Comparison of ENCODE assay signal across 8 mouse cellular contexts in the genomic region with DNA sequence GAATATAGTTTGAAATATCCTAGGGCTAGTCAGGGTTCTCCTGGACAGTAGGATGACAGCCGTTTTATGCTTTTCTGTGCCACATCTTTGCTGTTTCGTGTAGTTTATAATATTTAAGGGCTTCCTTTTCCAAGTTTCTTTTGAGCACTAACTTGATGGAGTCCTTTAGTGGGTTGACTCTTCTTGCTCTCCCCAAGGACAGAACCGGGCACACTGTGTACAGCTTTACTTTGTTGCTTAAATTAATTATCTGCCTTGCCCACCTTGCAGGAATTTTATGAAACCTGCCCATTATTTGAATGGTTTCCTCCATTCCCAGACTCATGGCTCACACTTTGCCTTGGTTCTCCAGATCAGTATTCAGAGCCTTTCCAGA. TPM values are rescaled to one million over a fixed set of nuclear protein-coding genes. Genes with fewer than 3 reads are reported as not detected.
DNase-seq lines count a peak whose midpoint lies in the region; ATAC-seq lines count a peak whose summit lies in the region.

No protein-coding gene starts in this region.

- no peaks in the 10 kb centered on the region for H3K27me3 ChIP-seq in kidney, embryonic 16.5 days (ENCODE audit: insufficient read depth, low read length)
- H3K27me3 ChIP-seq in embryonic facial prominence, embryonic 11.5 days (ENCODE audit: control insufficient read depth, insufficient read depth, low read length), result no peaks in the 10 kb centered on the region
- no peaks in the 10 kb centered on the region for H3K27me3 ChIP-seq in hindbrain, embryonic 16.5 days (replicated peaks; ENCODE audit: control insufficient read depth, insufficient read depth, low read length)
- no peaks in the 10 kb centered on the region for H3K27me3 ChIP-seq in midbrain, embryonic 15.5 days (replicated peaks)

- 14% methylated on average over 3 of the region's 3 CpGs for WGBS in kidney, embryonic 16.5 days
- 19% methylated on average over 3 of the region's 3 CpGs for WGBS in embryonic facial prominence, embryonic 11.5 days
- WGBS in hindbrain, embryonic 16.5 days, result 14% methylated on average over 3 of the region's 3 CpGs
- 16% methylated on average over 3 of the region's 3 CpGs for WGBS in midbrain, embryonic 15.5 days

- H3K27ac ChIP-seq in kidney, embryonic 16.5 days (ENCODE audit: low read length), result peak overlapping the region; percentile 90; the same call in 1 of the 2 replicates
- no peak overlapping the region for H3K27ac ChIP-seq in embryonic facial prominence, embryonic 11.5 days (replicated peaks; ENCODE audit: low read depth, low read length)
- H3K27ac ChIP-seq in hindbrain, embryonic 16.5 days (ENCODE audit: low read depth, low read length), result peak overlapping the region; percentile 69
- peak overlapping the region; percentile 75 for H3K27ac ChIP-seq in midbrain, embryonic 15.5 days

- no peak for DNase-seq in kidney, adult 18-20 months
- DNase-seq in embryonic facial prominence, embryonic 11.5 days (ENCODE audit: low spot score), result no peak
- DNase-seq in MN1 (ENCODE audit: low spot score), result no peak
- DNase-seq in adrenal gland, adult 8-10 months, result no peak
- DNase-seq in kidney, postnatal 14 days, result no peak

- ATAC-seq in kidney, embryonic 16.5 days (ENCODE audit: low FRiP score, low TSS enrichment), result peak; percentile 16
- peak; percentile 49 for ATAC-seq in embryonic facial prominence, embryonic 11.5 days (replicated peaks; ENCODE audit: insufficient number of reproducible peaks, low FRiP score, low TSS enrichment, low read depth)
- ATAC-seq in hindbrain, embryonic 16.5 days, result no peak; the same call in 1 of the 2 replicates
- peak; percentile 46; the same call in 1 of the 2 replicates for ATAC-seq in midbrain, embryonic 15.5 days (replicated peaks)

- peaks cover 12% of the 10 kb centered on the region; the same call in 1 of the 2 replicates for H3K4me1 ChIP-seq in kidney, embryonic 16.5 days (ENCODE audit: insufficient read depth, low read length)
- H3K4me1 ChIP-seq in embryonic facial prominence, embryonic 11.5 days (ENCODE audit: control insufficient read depth, insufficient read depth, low read length), result no peaks in the 10 kb centered on the region
- peaks cover 8% of the 10 kb centered on the region; the same call in 1 of the 2 replicates for H3K4me1 ChIP-seq in hindbrain, embryonic 16.5 days (ENCODE audit: control insufficient read depth, insufficient read depth, low read depth, low read length)
- peaks cover 15% of the 10 kb centered on the region for H3K4me1 ChIP-seq in midbrain, embryonic 15.5 days

- peaks cover 31% of the 10 kb centered on the region for H3K36me3 ChIP-seq in kidney, embryonic 16.5 days (ENCODE audit: insufficient read depth, low read length)
- peaks cover 12% of the 10 kb centered on the region for H3K36me3 ChIP-seq in embryonic facial prominence, embryonic 11.5 days (replicated peaks; ENCODE audit: control insufficient read depth, insufficient read depth, low read depth, low read length)
- peaks cover 14% of the 10 kb centered on the region for H3K36me3 ChIP-seq in hindbrain, embryonic 16.5 days (ENCODE audit: control insufficient read depth, insufficient read depth, low read length)
- peaks cover 9% of the 10 kb centered on the region; the same call in 1 of the 2 replicates for H3K36me3 ChIP-seq in midbrain, embryonic 15.5 days (replicated peaks)

- peak overlapping the region; percentile 70 for H3K4me3 ChIP-seq in kidney, embryonic 16.5 days (ENCODE audit: low read length)
- peak overlapping the region; percentile 73 for H3K4me3 ChIP-seq in embryonic facial prominence, embryonic 11.5 days (ENCODE audit: low read depth, low read length)
- H3K4me3 ChIP-seq in hindbrain, embryonic 16.5 days (ENCODE audit: low read length), result peak overlapping the region; percentile 78
- peak overlapping the region; percentile 85 for H3K4me3 ChIP-seq in midbrain, embryonic 15.5 days

- no peaks in the 10 kb centered on the region for H3K9me3 ChIP-seq in kidney, embryonic 16.5 days (ENCODE audit: low read length)
- H3K9me3 ChIP-seq in embryonic facial prominence, embryonic 11.5 days (replicated peaks; ENCODE audit: control insufficient read depth, low read length), result no peaks in the 10 kb centered on the region
- H3K9me3 ChIP-seq in hindbrain, embryonic 16.5 days (ENCODE audit: control insufficient read depth, low read length), result no peaks in the 10 kb centered on the region
- no peaks in the 10 kb centered on the region for H3K9me3 ChIP-seq in midbrain, embryonic 15.5 days

- H3K4me2 ChIP-seq in kidney, embryonic 16.5 days (replicated peaks; ENCODE audit: low read depth, low read length), result peak overlapping the region; percentile 78
- H3K4me2 ChIP-seq in embryonic facial prominence, embryonic 11.5 days (ENCODE audit: low read depth, low read length), result peak overlapping the region; percentile 22
- peak overlapping the region; percentile 90 for H3K4me2 ChIP-seq in hindbrain, embryonic 16.5 days (ENCODE audit: low read length)
- H3K4me2 ChIP-seq in midbrain, embryonic 15.5 days, result peak overlapping the region; percentile 98

- H3K9ac ChIP-seq in kidney, embryonic 16.5 days (replicated peaks; ENCODE audit: low read length), result peak overlapping the region; percentile 83
- H3K9ac ChIP-seq in embryonic facial prominence, embryonic 11.5 days (replicated peaks; ENCODE audit: low read length), result no peak overlapping the region; the same call in 1 of the 2 replicates
- peak overlapping the region; percentile 69 for H3K9ac ChIP-seq in hindbrain, embryonic 16.5 days (ENCODE audit: low read depth, low read length)
- H3K9ac ChIP-seq in midbrain, embryonic 15.5 days, result peak overlapping the region; percentile 66

RNA-seq across cellular contexts. Expression of a gene that starts 0.5 kb away (rescaled TPM):
- 43.9 and 44.5 TPM in 2 replicates for polyA plus RNA-seq in kidney, embryonic 16.5 days (2015; fragmentation: Nextera tagmentation; extraction: Ambion mirVana)
- 61.3 and 67.7 TPM in 2 replicates for polyA plus RNA-seq in embryonic facial prominence, embryonic 11.5 days (2014; fragmentation: Nextera tagmentation; extraction: Ambion mirVana)
- polyA plus RNA-seq in hindbrain, embryonic 16.5 days (2015; fragmentation: Nextera tagmentation; extraction: Ambion mirVana), result 25.3 and 25.7 TPM in 2 replicates
- 25.6 TPM in 2 replicates for polyA plus RNA-seq in midbrain, embryonic 15.5 days (2015; fragmentation: Nextera tagmentation; extraction: Ambion mirVana)
- total RNA-seq in adrenal gland, adult 8-10 months (2022), result 10 to 100 TPM; 25.5 to 44.5 (median 34.2) TPM

RNA-seq across cellular contexts. Expression of a gene that starts 10.2 kb away (rescaled TPM):
- 514 and 521 TPM in 2 replicates for polyA plus RNA-seq in kidney, embryonic 16.5 days (2015; fragmentation: Nextera tagmentation; extraction: Ambion mirVana)
- polyA plus RNA-seq in embryonic facial prominence, embryonic 11.5 days (2014; fragmentation: Nextera tagmentation; extraction: Ambion mirVana), result 622 and 636 TPM in 2 replicates
- 567 and 599 TPM in 2 replicates for polyA plus RNA-seq in hindbrain, embryonic 16.5 days (2015; fragmentation: Nextera tagmentation; extraction: Ambion mirVana)
- 531 and 550 TPM in 2 replicates for polyA plus RNA-seq in midbrain, embryonic 15.5 days (2015; fragmentation: Nextera tagmentation; extraction: Ambion mirVana)
- total RNA-seq in adrenal gland, adult 8-10 months (2022), result 100 to 1,000 TPM; 299 to 385 (median 359) TPM

RNA-seq across cellular contexts. Expression of a gene that starts 10.4 kb away (rescaled TPM):
- polyA plus RNA-seq in kidney, embryonic 16.5 days (2015; fragmentation: Nextera tagmentation; extraction: Ambion mirVana), result 74.1 and 74.2 TPM in 2 replicates
- polyA plus RNA-seq in embryonic facial prominence, embryonic 11.5 days (2014; fragmentation: Nextera tagmentation; extraction: Ambion mirVana), result 60.7 and 67.7 TPM in 2 replicates
- polyA plus RNA-seq in hindbrain, embryonic 16.5 days (2015; fragmentation: Nextera tagmentation; extraction: Ambion mirVana), result 48.6 and 50.4 TPM in 2 replicates
- polyA plus RNA-seq in midbrain, embryonic 15.5 days (2015; fragmentation: Nextera tagmentation; extraction: Ambion mirVana), result 42.8 and 43.1 TPM in 2 replicates
- 10 to 100 TPM; 26.3 to 36.5 (median 32.8) TPM for total RNA-seq in adrenal gland, adult 8-10 months (2022)

RNA-seq across cellular contexts. Expression of a gene that starts 21.8 kb away (rescaled TPM):
- 59.8 and 61.0 TPM in 2 replicates for polyA plus RNA-seq in kidney, embryonic 16.5 days (2015; fragmentation: Nextera tagmentation; extraction: Ambion mirVana)
- 62.5 and 63.6 TPM in 2 replicates for polyA plus RNA-seq in embryonic facial prominence, embryonic 11.5 days (2014; fragmentation: Nextera tagmentation; extraction: Ambion mirVana)
- polyA plus RNA-seq in hindbrain, embryonic 16.5 days (2015; fragmentation: Nextera tagmentation; extraction: Ambion mirVana), result 77.2 and 82.8 TPM in 2 replicates
- 77.1 and 79.5 TPM in 2 replicates for polyA plus RNA-seq in midbrain, embryonic 15.5 days (2015; fragmentation: Nextera tagmentation; extraction: Ambion mirVana)
- total RNA-seq in adrenal gland, adult 8-10 months (2022), result 10 to 100 TPM; 59.0 to 65.8 (median 62.3) TPM

RNA-seq across cellular contexts. Expression of a gene that starts 31.6 kb away (rescaled TPM):
- 2.9 and 3.0 TPM in 2 replicates for polyA plus RNA-seq in kidney, embryonic 16.5 days (2015; fragmentation: Nextera tagmentation; extraction: Ambion mirVana)
- polyA plus RNA-seq in embryonic facial prominence, embryonic 11.5 days (2014; fragmentation: Nextera tagmentation; extraction: Ambion mirVana), result 1.1 and 1.5 TPM in 2 replicates
- 0.20 and 0.41 TPM in 2 replicates for polyA plus RNA-seq in hindbrain, embryonic 16.5 days (2015; fragmentation: Nextera tagmentation; extraction: Ambion mirVana)
- 0.20 and 0.27 TPM in 2 replicates for polyA plus RNA-seq in midbrain, embryonic 15.5 days (2015; fragmentation: Nextera tagmentation; extraction: Ambion mirVana)
- under 1 TPM; 0.17 to 0.46 (median 0.30) TPM for total RNA-seq in adrenal gland, adult 8-10 months (2022)

Comparison
In these comparisons a context has a peak if more than half of its experiments do, and no peak if none do; other contexts are left out.
1. H3K4me2 ChIP-seq: peak in every context shown above with its lines; median percentile 98 in midbrain, embryonic 15.5 days; 90 in hindbrain, embryonic 16.5 days; 78 in kidney, embryonic 16.5 days; 22 in embryonic facial prominence, embryonic 11.5 days.